Mouse (Mus musculus) heart, adult 9 months (tissue): ENCODE data around the gene Myf5.

Experiments
- DNase-seq, 2 experiments: peaks; one replicate each; pipeline ENCODE4 v3.0.0; 2022; ENCODE audit warnings: low spot score in 2 of 2

Gene Myf5

DNA sequence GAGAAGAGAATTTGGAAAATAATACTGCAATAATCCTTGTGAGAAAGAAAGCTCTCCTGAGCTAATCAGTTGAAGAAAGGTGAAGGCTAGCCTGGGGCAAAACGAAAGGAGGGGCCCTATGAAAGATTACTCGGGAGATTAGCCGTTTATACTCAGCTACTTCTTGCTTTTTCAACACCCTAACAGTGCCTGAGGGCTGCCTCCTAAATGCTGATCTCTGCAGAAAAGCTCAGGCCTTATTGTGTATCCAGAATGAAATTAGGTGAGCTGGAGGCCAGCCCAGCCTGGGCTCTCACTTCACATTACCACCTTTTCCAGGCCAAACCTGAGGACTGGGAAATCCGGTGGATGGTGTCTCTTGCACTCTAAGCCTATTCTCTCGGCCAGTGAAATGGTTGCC, 49.0 kb downstream of the Myf5 start:
- no peak for DNase-seq
